Mouse (Mus musculus): ENCODE measurements around the gene Ppp1r12a.

GRCm38 (mm10) chr10:108328356-108328755 lies 166.4 kb downstream of the Ppp1r12a start:
- no peak for TF ChIP-seq MYOG (IDR thresholded peaks at IDR 0.05; ENCODE audit: control insufficient read depth in 1 of 3, insufficient read depth in 1 of 3, insufficient read length in 2 of 3, low read depth in 2 of 3)
- no peak for TF ChIP-seq POLR2A (IDR thresholded peaks at IDR 0.05; ENCODE audit: insufficient read length, low read depth)
- TF ChIP-seq E2F4 (IDR thresholded peaks at IDR 0.05; ENCODE audit: insufficient read depth): no peak
- no peak for TF ChIP-seq USF1 (IDR thresholded peaks at IDR 0.05; ENCODE audit: low read depth)
- no peak for TF ChIP-seq TCF12 (IDR thresholded peaks at IDR 0.05; ENCODE audit: insufficient read depth, poor library complexity, severe bottlenecking)

All from myocyte (in vitro differentiated cells).